Mouse (Mus musculus): ENCODE measurements around the gene Creb3. TPM values are rescaled to one million over a fixed set of nuclear protein-coding genes. Genes with fewer than 3 reads are reported as not detected.

Creb3 gene
- polyA plus RNA-seq, 1 experiment from 2014 or later, result 74.6 TPM

GRCm38 (mm10) chr4:43555926-43556325, 6.2 kb upstream of the Creb3 start:
- in situ Hi-C loops (cut with MboI; ENCODE audit: low pct_unique_long_range_greater_than_20kb), result no loop called here
- CTCF ChIA-PET, result no interaction called here
- no peak for TF ChIP-seq CTCF (IDR thresholded peaks at IDR 0.05)

GRCm38 (mm10) chr4:43558028-43558630, 4.0 kb upstream of the Creb3 start:
- ChIA-PET POLR2A (no interaction called here), CTCF (interaction anchor here (1.0 to 2.7 kb wide), 5 partner anchors 11 to 30 kb away, joined by 3 to 12 read pairs (median 3); no protein-coding TSS in a partner anchor)
- in situ Hi-C loops (cut with MboI; ENCODE audit: low pct_unique_long_range_greater_than_20kb), result no loop called here
- peak; percentile 51 for DNase-seq (ENCODE audit: low read depth, low spot score)
- ATAC-seq, result peak; percentile 6
- TF ChIP-seq CTCF (IDR thresholded peaks at IDR 0.05), result no peak
- no peaks in the 10 kb centered on the region for H3K27me3 ChIP-seq

More at GRCm38 (mm10) chr4:43555926-43556325, 6.2 kb upstream of the Creb3 start:
- POLR2A ChIA-PET, result no interaction called here
- DNase-seq (ENCODE audit: low read depth, low spot score) (no peak), ATAC-seq (no peak)
- no peaks in the 10 kb centered on the region for H3K27me3 ChIP-seq

- ATAC-seq (peak; percentile 10), DNase-seq (ENCODE audit: low read depth, low spot score) (no peak)
- ChIA-PET POLR2A (interaction anchor here (0.6 kb wide), 1 partner anchor 42 kb away, joined by 4 read pairs; no protein-coding TSS in a partner anchor), CTCF (interaction anchor here (1.0 to 2.7 kb wide), 6 partner anchors 10 to 31 kb away, joined by 3 to 12 read pairs (median 4); no protein-coding TSS in a partner anchor)
- in situ Hi-C loops (cut with MboI; ENCODE audit: low pct_unique_long_range_greater_than_20kb), result no loop called here
- no peaks in the 10 kb centered on the region for H3K27me3 ChIP-seq
- no peak for TF ChIP-seq CTCF (IDR thresholded peaks at IDR 0.05)
Observed at GRCm38 (mm10) chr4:43558631-43559356, 3.3 kb upstream of the Creb3 start.

GRCm38 (mm10) chr4:43559519-43560242, 2.5 kb upstream of the Creb3 start:
- H3K27me3 ChIP-seq, result no peaks in the 10 kb centered on the region
- in situ Hi-C loops (cut with MboI; ENCODE audit: low pct_unique_long_range_greater_than_20kb), result no loop called here
- no peak for TF ChIP-seq CTCF (IDR thresholded peaks at IDR 0.05)
- ChIA-PET CTCF (interaction anchor here (1.1 to 2.7 kb wide), 3 partner anchors 11 to 29 kb away, joined by 4 to 12 read pairs (median 4); no protein-coding TSS in a partner anchor), POLR2A (interaction anchor here (0.5 to 0.6 kb wide), 5 partner anchors 16 to 455 kb away, joined by 3 to 9 read pairs (median 4); no protein-coding TSS in a partner anchor)
- DNase-seq (ENCODE audit: low read depth, low spot score), result no peak
- no peak for ATAC-seq

- ATAC-seq (no peak), DNase-seq (ENCODE audit: low read depth, low spot score) (no peak)
- in situ Hi-C loops (cut with MboI; ENCODE audit: low pct_unique_long_range_greater_than_20kb), result no loop called here
- POLR2A ChIA-PET, result interaction anchor here (0.6 to 1.7 kb wide), 6 partner anchors 9 to 110 kb away, joined by 3 to 5 read pairs (median 3); no protein-coding TSS in a partner anchor
- CTCF ChIA-PET, result interaction anchor here (1.1 to 2.8 kb wide), 2 partner anchors 8 to 11 kb away, joined by 4 to 9 read pairs; no protein-coding TSS in a partner anchor
- H3K27me3 ChIP-seq, result no peaks in the 10 kb centered on the region
- TF ChIP-seq CTCF (IDR thresholded peaks at IDR 0.05), result no peak
Observed at GRCm38 (mm10) chr4:43560243-43560611, 1.9 kb upstream of the Creb3 start.

- no peak for ATAC-seq
- in situ Hi-C loops (cut with MboI; ENCODE audit: low pct_unique_long_range_greater_than_20kb), result no loop called here
- CTCF ChIA-PET, result interaction anchor here (1.2 to 2.8 kb wide), 2 partner anchors 8 to 33 kb away, joined by 3 to 9 read pairs; no protein-coding TSS in a partner anchor
- no peak for TF ChIP-seq CTCF (IDR thresholded peaks at IDR 0.05)
- DNase-seq (ENCODE audit: low read depth, low spot score), result no peak
- no peaks in the 10 kb centered on the region for H3K27me3 ChIP-seq
- POLR2A ChIA-PET, result interaction anchor here (0.6 to 1.7 kb wide), 5 partner anchors 8 to 62 kb away, joined by 3 to 9 read pairs (median 4); partner anchors contain the start of genes Gba2 and Rgp1
Observed at GRCm38 (mm10) chr4:43560976-43561375, 1.2 kb upstream of the Creb3 start.

- ChIA-PET CTCF (interaction anchor here (1.2 to 2.8 kb wide), 4 partner anchors 9 to 68 kb away, joined by 3 to 9 read pairs (median 5); no protein-coding TSS in a partner anchor), POLR2A (interaction anchor here (0.6 to 1.8 kb wide), 6 partner anchors 17 to 709 kb away, joined by 3 to 9 read pairs (median 4); partner anchors contain the start of genes Gba2 and Rgp1)
- in situ Hi-C loops (cut with MboI; ENCODE audit: low pct_unique_long_range_greater_than_20kb), result no loop called here
- no peak for TF ChIP-seq CTCF (IDR thresholded peaks at IDR 0.05)
- H3K27me3 ChIP-seq, result no peaks in the 10 kb centered on the region
- no peak for ATAC-seq
- no peak for DNase-seq (ENCODE audit: low read depth, low spot score)
Observed at GRCm38 (mm10) chr4:43561436-43561996, 616 bp upstream of the Creb3 start.

- ChIA-PET CTCF (interaction anchor here (0.8 to 2.8 kb wide), 7 partner anchors 10 to 109 kb away, joined by 3 to 9 read pairs (median 3); partner anchors contain the start of genes Ccdc107, Gba2 and Rgp1), POLR2A (interaction anchor here (0.7 to 1.8 kb wide), 2 partner anchors 16 to 150 kb away, joined by 3 to 4 read pairs; no protein-coding TSS in a partner anchor)
- no peak for TF ChIP-seq CTCF (IDR thresholded peaks at IDR 0.05)
- in situ Hi-C loops (cut with MboI; ENCODE audit: low pct_unique_long_range_greater_than_20kb), result no loop called here
- no peak for ATAC-seq
- H3K27me3 ChIP-seq, result no peaks in the 10 kb centered on the region
- DNase-seq (ENCODE audit: low read depth, low spot score), result no peak
Observed at GRCm38 (mm10) chr4:43562769-43563600, 853 bp downstream of the Creb3 start.

- DNase-seq (ENCODE audit: low read depth, low spot score) (no peak), ATAC-seq (no peak)
- in situ Hi-C loops (cut with MboI; ENCODE audit: low pct_unique_long_range_greater_than_20kb), result no loop called here
- ChIA-PET POLR2A (interaction anchor here (0.7 to 1.8 kb wide), 2 partner anchors 16 to 150 kb away, joined by 3 to 4 read pairs; no protein-coding TSS in a partner anchor), CTCF (interaction anchor here (0.8 to 1.1 kb wide), 3 partner anchors 15 to 108 kb away, joined by 3 read pairs; partner anchors contain the start of genes Gba2 and Rgp1)
- H3K27me3 ChIP-seq, result no peaks in the 10 kb centered on the region
- no peak for TF ChIP-seq CTCF (IDR thresholded peaks at IDR 0.05)
Observed at GRCm38 (mm10) chr4:43563601-43563875, 1.4 kb downstream of the Creb3 start.
